Mouse (Mus musculus) C2C12 (cell line): ENCODE data around the gene Car10.

Experiments used
- CTCF ChIP-seq: IDR thresholded peaks from one replicate; pipeline ENCODE4 v1.5.1; 2011; ENCODE audit not compliant: control insufficient read depth, insufficient read depth, insufficient read length
- FOSL1 ChIP-seq: IDR thresholded peaks from one replicate; pipeline ENCODE4 v1.8.0; 2011; ENCODE audit warnings: mild to moderate bottlenecking, low read length; ENCODE audit not compliant: poor library complexity, insufficient read depth, severe bottlenecking
- MYOG ChIP-seq: IDR thresholded peaks from one replicate; pipeline ENCODE4 v1.6.1; 2011; ENCODE audit not compliant: control insufficient read depth, insufficient read length; ENCODE audit errors: extremely low read depth
- USF1 ChIP-seq: IDR thresholded peaks from one replicate; pipeline ENCODE4 v1.6.1; 2011; ENCODE audit warnings: low read depth, mild to moderate bottlenecking, control low read depth, moderate library complexity

- TF ChIP-seq CTCF (no peak), FOSL1 (no peak), MYOG (no peak), USF1 (no peak)
Observed at GRCm38 (mm10) chr11:93516216-93516615, 418.4 kb downstream of the Car10 start.
